Mouse (Mus musculus) lung, embryonic 14.5 days (tissue): ENCODE measurements around the gene Frmd4b. TPM values are rescaled to one million over a fixed set of nuclear protein-coding genes. Genes with fewer than 3 reads are reported as not detected.
A peak's percentile ranks its signal among the peaks of the same experiment; 100 is the strongest.

Source experiments
- ATAC-seq: fragments of 200-750 bp; cut with Nextera tagmentation; 2 replicates; pipeline ENCODE4 v1.8.0; 2017; ENCODE audit warnings: mild to moderate bottlenecking, moderate TSS enrichment, moderate library complexity; ENCODE audit not compliant: insufficient read depth
- DNase-seq: peaks from one replicate; pipeline ENCODE4 v3.0.0-alpha.2; 2015
- H3K27ac ChIP-seq: fragments of 300-500 bp; sonication (generic); 2 replicates; pipeline ENCODE4 v1.5.1; 2014; ENCODE audit warnings: low read depth, mild to moderate bottlenecking, moderate library complexity
- H3K27me3 ChIP-seq: fragments of 300-500 bp; sonication (generic); 2 replicates; pipeline ENCODE4 v1.6.1; 2014; ENCODE audit warnings: low read length, control low read depth; ENCODE audit not compliant: insufficient read depth
- H3K36me3 ChIP-seq: fragments of 300-500 bp; sonication (generic); 2 replicates; pipeline ENCODE4 v1.6.1; 2014; ENCODE audit warnings: control low read depth; ENCODE audit not compliant: insufficient read depth
- H3K4me1 ChIP-seq: fragments of 300-500 bp; sonication (generic); 2 replicates; pipeline ENCODE4 v1.6.1; 2014; ENCODE audit warnings: antibody characterized with exemption, control low read depth; ENCODE audit not compliant: insufficient read depth
- H3K4me2 ChIP-seq: fragments of 300-500 bp; sonication (generic); 2 replicates; pipeline ENCODE4 v1.6.1; 2014; ENCODE audit warnings: mild to moderate bottlenecking
- H3K4me3 ChIP-seq: fragments of 300-500 bp; sonication (generic); 2 replicates; pipeline ENCODE4 v1.5.1; 2014; ENCODE audit warnings: low read depth, low read length
- H3K9ac ChIP-seq: fragments of 300-500 bp; sonication (generic); 2 replicates; pipeline ENCODE4 v1.6.1; 2014
- H3K9me3 ChIP-seq: fragments of 300-500 bp; sonication (generic); 2 replicates; pipeline ENCODE4 v1.6.1; 2016; ENCODE audit warnings: low read depth, low read length, control low read depth
- CTCF ChIP-seq: IDR thresholded peaks from 2 replicates; pipeline ENCODE4 v1.5.1; 2016; ENCODE audit warnings: antibody characterized with exemption, low read depth
- WGBS: fragments of 180-500 bp; shearing (Covaris S2); extraction: QIAGEN DNeasy Blood & Tissue Kit; methylation state at CpG from one replicate; pipeline ENCODE4 v1.1.7; 2014; 5-methylcytosine and 5-hydroxymethylcytosine counted together
- polyA plus RNA-seq: library from polyadenylated mRNA; unstranded; fragments of >200 nt; fragmentation: Nextera tagmentation; extraction: Ambion mirVana; gene quantifications from 2 replicates; pipeline ENCODE4 v1.2.1, GENCODE M21; 2014

Frmd4b gene
- polyA plus RNA-seq, 1 experiment from 2014 or later: 20.8 TPM

DNA sequence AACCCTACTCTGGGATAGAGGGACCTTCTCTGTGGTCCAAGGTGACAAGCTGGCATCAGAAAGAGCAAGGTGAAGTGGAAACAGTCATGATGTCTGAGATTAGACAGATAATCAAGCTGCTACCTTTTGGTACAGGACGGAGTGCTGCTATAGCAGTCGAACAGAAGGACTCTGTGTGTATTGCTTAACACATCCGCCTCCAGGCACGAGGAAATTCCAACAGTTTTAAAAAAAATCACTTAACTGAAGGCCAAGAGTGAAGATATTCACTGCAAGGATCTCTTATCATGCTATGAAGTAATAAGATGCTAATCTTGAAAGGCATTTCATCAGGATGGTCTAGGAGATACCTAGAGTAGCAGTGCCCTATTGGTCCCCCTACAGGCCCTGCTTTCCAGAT, 298.3 kb downstream of the Frmd4b start:
- Histone ChIP-seq H3K4me3 (no peak overlapping the region), H3K9me3 (no peaks in the 10 kb centered on the region), H3K9ac (no peak overlapping the region), H3K27ac (no peak overlapping the region), H3K4me1 (no peaks in the 10 kb centered on the region), H3K4me2 (no peak overlapping the region), H3K36me3 (peaks cover 3% of the 10 kb centered on the region; the same call in 1 of the 2 replicates), H3K27me3 (no peaks in the 10 kb centered on the region)
- ATAC-seq: no peak
- no peak for DNase-seq
- TF ChIP-seq CTCF: no peak
- WGBS: 62% methylated on average over 4 of the region's 4 CpGs

DNA sequence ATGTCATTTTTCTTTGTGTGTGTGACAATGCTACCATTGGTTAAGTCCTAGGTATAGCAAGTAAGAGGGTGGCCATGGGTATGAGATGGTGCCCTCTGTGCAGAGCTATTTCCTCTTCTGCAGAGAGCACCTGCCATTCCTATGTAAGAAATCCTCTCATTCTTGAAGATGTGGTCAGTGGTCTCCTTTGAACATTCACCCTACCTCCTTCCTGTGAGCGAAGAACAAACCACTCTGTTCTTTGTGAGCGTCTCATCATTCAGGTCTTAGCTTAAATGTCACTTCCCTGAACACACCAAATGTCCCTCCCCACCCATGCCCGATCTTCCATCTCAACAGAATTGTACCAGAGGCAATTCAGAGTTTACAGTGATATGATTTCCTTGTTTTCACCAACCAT, 299.4 kb downstream of the Frmd4b start:
- H3K9ac ChIP-seq: no peak overlapping the region
- no peak for TF ChIP-seq CTCF
- no peaks in the 10 kb centered on the region for H3K9me3 ChIP-seq
- H3K27ac ChIP-seq: no peak overlapping the region
- H3K36me3 ChIP-seq: peaks cover 3% of the 10 kb centered on the region; the same call in 1 of the 2 replicates
- no peak overlapping the region for H3K4me3 ChIP-seq
- H3K4me1 ChIP-seq: no peaks in the 10 kb centered on the region; the same call in 1 of the 2 replicates
- 93% methylated on average over 3 of the region's 3 CpGs for WGBS
- no peaks in the 10 kb centered on the region for H3K27me3 ChIP-seq
- no peak overlapping the region for H3K4me2 ChIP-seq
- DNase-seq (no peak), ATAC-seq (no peak)

- Histone ChIP-seq H3K27ac (no peak overlapping the region), H3K4me1 (peaks cover 4% of the 10 kb centered on the region), H3K9me3 (no peaks in the 10 kb centered on the region), H3K27me3 (no peaks in the 10 kb centered on the region), H3K36me3 (no peaks in the 10 kb centered on the region), H3K9ac (no peak overlapping the region), H3K4me2 (no peak overlapping the region), H3K4me3 (no peak overlapping the region)
- TF ChIP-seq CTCF: no peak
- ATAC-seq (no peak), DNase-seq (no peak)
- 78% methylated on average over 1 of the region's 1 CpGs for whole genome bisulfite sequencing
Observed at GRCm38 (mm10) chr6:97316716-97317115, 300.6 kb downstream of the Frmd4b start.

DNA sequence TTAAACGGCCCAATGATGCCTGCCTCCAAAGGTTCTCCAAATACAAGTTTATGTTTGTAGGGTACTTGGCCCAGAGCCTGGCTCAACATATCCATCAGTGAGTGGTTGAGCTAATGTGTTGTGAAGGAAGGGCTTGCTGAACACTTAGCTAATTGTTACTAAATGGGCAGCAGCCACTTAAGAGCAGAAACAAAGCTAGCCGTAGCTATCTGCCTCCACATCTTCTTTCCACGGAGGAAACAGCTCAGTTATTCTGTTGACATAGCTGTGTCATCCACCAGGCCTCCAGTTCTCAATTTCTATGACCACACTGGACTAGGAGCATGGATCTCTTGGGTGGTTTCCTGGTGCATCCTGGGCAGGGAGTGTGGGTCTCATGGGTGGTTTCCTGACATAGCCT, 302.0 kb downstream of the Frmd4b start:
- H3K27me3 ChIP-seq: no peaks in the 10 kb centered on the region
- H3K4me2 ChIP-seq: no peak overlapping the region
- ATAC-seq: no peak
- no peak for TF ChIP-seq CTCF
- no peak overlapping the region for H3K4me3 ChIP-seq
- DNase-seq: no peak
- H3K27ac ChIP-seq: no peak overlapping the region
- no peak overlapping the region for H3K9ac ChIP-seq
- H3K36me3 ChIP-seq: no peaks in the 10 kb centered on the region
- 50% methylated on average over 3 of the region's 3 CpGs for WGBS
- peaks cover 9% of the 10 kb centered on the region for H3K4me1 ChIP-seq
- H3K9me3 ChIP-seq: no peaks in the 10 kb centered on the region

DNA sequence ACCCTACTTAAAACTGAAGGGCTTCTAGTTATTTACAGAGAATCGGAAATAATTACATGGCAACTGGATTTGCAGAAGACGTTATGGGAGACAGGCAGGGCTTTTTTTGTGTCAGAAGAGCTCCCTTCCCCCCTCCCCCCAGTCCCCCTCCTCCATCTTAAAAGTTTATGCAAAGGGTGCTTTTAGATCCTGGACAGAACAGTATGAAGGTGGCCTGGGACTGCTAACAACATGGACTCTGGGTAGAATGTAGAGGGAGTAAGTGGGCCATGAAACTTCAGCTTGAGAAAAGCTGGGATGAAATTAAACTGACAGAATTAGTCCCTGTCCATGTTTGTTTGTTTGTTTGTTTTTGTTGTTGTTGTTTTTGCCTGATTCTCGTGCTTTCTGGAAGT, 304.8 kb downstream of the Frmd4b start:
- H3K27me3 ChIP-seq: no peaks in the 10 kb centered on the region
- peak overlapping the region; percentile 91 for H3K27ac ChIP-seq
- peak overlapping the region; percentile 45 for H3K4me3 ChIP-seq
- WGBS: 6% methylated on average over 3 of the region's 3 CpGs
- peak; percentile 55 for ATAC-seq
- H3K36me3 ChIP-seq: 0 out of 2 replicates have a peak, but pooled peaks cover 1% of the 10 kb centered on the region
- no peaks in the 10 kb centered on the region for H3K9me3 ChIP-seq
- peak overlapping the region; percentile 60 for H3K9ac ChIP-seq
- H3K4me1 ChIP-seq: peaks cover 9% of the 10 kb centered on the region
- no peak for TF ChIP-seq CTCF
- no peak for DNase-seq
- peak overlapping the region; percentile 87 for H3K4me2 ChIP-seq

GRCm38 (mm10) chr6:97311599-97312544, 305.5 kb downstream of the Frmd4b start:
- Histone ChIP-seq H3K4me3 (peak overlapping the region; percentile 45), H3K36me3 (0 out of 2 replicates have a peak, but pooled peaks cover 5% of the 10 kb centered on the region), H3K9me3 (no peaks in the 10 kb centered on the region), H3K27me3 (no peaks in the 10 kb centered on the region), H3K27ac (peak overlapping the region; percentile 91), H3K9ac (peak overlapping the region; percentile 60), H3K4me1 (peaks cover 12% of the 10 kb centered on the region), H3K4me2 (peak overlapping the region; percentile 87)
- peak; percentile 86 for DNase-seq
- ATAC-seq: peak; percentile 88
- no peak for TF ChIP-seq CTCF
- 1% methylated on average over 33 of the region's 33 CpGs for WGBS

DNA sequence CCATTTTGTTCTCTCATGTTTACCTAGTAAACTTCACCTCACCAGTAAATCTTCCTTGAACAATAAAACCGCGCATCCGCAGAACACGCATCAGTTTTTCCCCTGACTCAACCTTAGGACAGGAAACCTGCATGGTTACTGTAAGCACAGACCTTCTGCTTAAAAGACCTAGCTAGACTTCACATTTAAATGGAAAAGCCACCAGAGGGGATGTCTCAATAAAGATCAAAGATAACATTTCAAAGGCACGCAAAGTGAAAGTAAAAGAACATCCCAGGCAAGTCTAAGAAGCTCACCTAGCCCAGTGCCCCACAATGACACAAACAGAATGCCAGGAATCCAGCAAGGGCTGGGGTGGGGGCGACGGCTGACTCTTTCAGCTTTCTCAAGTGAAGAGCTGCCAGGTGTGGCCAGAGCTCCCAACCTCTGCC, 306.4 kb downstream of the Frmd4b start:
- Histone ChIP-seq H3K36me3 (peaks cover 13% of the 10 kb centered on the region), H3K4me1 (peaks cover 12% of the 10 kb centered on the region), H3K4me2 (peak overlapping the region; percentile 87), H3K9ac (peak overlapping the region; percentile 60), H3K9me3 (no peaks in the 10 kb centered on the region), H3K27me3 (no peaks in the 10 kb centered on the region), H3K4me3 (peak overlapping the region; percentile 45), H3K27ac (peak overlapping the region; percentile 91)
- TF ChIP-seq CTCF: no peak
- WGBS: 33% methylated on average over 7 of the region's 7 CpGs
- no peak for ATAC-seq
- peak; percentile 45 for DNase-seq
